Mouse (Mus musculus): Measurements from ENCODE around the gene Gucy2d.

Gucy2d gene

GRCm38 (mm10) chr7:98439956-98440466 lies at the start of gene Gucy2d:
Gene Gucy2d, plus strand, starts transcription at chr7:98440416.
- DNase-seq, result no peak

DNA sequence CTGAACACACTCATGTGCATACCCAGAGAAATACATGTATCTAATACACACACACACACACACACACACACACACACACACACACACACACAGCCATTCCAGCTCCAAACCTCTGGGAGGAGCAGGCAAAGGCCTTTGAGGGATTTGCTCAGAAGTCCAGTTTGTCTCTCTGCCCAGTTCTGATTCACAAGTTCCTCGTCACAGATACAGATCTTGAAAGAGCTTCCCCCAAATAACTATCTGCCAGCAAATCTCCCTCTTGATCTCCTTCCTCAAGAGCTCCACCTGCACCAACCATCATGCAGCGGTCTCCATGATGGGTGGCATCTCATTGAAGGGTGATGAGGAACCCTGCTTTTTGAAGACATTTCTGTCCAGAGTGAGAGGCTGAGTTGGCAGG lies 49.7 kb upstream of the Gucy2d start:
- DNase-seq, result no peak

DNA sequence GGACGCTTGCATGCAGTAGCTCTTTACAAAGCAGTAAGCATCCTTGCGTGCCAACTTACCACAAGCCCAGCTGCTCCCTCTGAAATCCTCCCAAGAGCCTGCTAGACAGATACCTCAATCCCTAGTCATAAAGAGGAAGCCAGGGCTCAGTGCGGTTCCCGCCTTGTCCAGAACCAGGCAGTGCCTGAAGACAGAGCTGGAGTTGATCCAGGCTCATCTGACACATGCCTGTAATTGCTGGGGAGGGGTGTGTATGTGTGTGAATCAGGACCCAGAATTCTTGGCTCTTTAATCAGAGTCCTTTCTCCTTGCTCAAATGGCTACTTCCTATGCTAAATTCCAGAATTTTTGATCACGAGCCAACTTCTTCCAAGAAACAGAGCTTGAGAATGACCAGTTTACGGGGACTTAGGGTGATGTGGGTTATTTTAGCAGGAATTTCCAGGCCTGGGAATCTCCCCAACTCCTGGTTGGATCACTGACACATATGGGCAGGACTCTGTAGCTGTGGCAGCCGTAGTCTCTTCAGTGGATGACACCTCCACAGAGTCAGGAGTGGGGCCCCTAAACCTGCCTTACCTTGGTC lies 48.8 kb upstream of the Gucy2d start:
- DNase-seq, result peak in 1 of 2 experiments; percentile 22

DNA sequence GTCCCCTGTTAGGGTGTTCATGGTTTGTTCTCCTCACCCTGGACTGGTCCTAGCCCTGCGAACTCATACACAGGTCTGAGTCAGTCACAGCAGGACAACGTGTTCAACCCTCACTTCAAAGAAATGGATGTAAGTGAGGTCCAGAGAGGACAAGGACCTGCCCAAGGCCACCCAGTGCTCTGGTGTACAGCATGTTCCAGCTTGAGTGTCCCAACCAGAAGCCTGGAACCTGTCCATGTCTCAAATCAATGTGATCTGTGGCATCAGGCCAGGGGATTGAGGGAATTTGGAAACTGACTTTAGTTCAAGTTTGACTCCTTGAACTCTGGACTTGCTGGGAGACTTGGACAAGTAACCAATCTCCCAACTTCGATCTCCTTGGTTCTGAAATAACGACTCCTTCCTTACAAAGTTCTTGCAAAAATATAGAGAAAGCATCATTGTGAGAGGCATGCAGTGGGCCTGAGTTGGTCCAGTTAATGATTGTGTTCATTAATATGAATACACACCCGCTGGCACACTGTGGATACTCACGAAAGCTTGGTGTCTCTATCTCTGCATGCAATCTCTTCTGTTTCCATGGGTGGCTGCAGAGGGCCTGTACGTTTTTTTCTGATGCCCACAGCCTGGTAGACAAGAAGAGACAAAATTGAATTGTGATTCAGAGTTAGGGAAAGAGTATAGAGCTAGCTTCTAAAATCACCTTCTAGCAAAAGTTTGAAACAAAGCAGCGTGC lies 47.6 kb upstream of the Gucy2d start:
- no peak for DNase-seq

DNA sequence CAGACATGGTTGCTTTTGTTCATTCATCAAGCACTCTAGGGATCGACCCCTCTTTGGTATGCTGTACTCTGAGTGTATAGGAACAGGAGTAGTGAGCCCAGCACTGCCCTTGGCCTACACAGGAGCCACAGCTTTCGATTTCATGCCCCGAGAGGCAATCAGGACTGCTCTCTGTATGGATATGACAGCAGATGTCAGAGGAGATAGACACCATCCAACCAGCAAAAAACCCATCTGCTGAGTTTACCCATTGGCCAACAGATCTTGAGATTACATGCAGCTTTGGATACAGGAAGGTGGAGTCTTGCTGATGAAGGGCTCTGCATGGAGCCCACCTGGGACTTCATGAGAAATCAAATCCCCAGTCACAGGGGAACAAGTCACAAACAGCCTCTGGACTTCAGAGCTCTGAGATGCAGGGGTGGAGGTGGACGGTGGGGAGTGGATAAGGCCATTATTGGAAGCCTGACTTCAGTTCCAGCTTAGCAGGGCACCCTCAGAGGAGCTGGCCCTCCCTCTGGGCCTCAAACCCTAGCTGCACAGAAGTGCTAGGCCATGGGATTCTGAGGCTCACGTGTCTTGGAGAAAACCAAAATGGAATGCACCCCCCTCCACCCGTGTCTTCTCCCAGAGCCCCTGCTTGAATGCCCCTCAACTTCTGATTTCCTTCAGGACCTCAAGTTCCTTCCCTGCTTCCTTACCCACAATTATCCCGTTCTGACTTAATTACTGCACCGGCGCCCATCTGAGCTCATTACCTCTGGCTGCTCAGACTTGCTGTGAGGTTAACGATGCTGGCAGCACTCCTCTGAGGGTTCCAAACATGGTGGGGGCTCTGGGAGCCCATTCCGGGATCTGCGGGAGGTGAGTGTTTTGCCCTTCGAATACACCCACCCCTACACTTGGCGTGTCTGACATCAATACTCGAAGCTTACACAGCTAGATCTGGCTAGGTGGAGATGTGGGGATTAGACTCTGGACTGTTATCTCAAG lies 37.3 kb upstream of the Gucy2d start:
- DNase-seq, result peak; percentile 54 to 56

GRCm38 (mm10) chr7:98403996-98404395 lies 36.2 kb upstream of the Gucy2d start:
- peak; percentile 73 to 79 for DNase-seq

GRCm38 (mm10) chr7:98407615-98408014 lies 32.6 kb upstream of the Gucy2d start:
- DNase-seq, result no peak

DNA sequence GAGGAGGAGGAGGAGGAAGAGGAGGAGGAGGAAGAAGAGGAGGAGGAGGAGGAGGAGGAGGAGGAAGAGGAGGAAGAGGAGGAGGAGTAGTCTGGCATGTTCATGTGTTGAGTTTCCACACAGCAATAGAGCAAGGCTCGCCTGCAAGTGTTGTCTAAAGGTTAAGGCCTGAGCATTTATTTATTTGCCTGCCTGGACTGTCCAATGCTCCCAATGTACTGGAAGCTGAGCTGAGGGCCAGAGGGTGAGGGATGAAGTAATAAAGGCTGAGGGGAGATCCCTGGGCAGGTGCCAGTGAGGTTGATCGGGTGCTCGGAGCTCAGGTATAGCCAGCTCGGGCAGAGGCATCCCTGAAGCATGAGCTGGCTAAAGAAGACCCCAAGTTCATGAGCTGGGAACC lies 27.1 kb upstream of the Gucy2d start:
- DNase-seq, result no peak

- no peak for DNase-seq
Observed at GRCm38 (mm10) chr7:98415550-98415949, 24.7 kb upstream of the Gucy2d start.

- no peak for DNase-seq
Observed at GRCm38 (mm10) chr7:98416020-98416419, 24.2 kb upstream of the Gucy2d start.

DNA sequence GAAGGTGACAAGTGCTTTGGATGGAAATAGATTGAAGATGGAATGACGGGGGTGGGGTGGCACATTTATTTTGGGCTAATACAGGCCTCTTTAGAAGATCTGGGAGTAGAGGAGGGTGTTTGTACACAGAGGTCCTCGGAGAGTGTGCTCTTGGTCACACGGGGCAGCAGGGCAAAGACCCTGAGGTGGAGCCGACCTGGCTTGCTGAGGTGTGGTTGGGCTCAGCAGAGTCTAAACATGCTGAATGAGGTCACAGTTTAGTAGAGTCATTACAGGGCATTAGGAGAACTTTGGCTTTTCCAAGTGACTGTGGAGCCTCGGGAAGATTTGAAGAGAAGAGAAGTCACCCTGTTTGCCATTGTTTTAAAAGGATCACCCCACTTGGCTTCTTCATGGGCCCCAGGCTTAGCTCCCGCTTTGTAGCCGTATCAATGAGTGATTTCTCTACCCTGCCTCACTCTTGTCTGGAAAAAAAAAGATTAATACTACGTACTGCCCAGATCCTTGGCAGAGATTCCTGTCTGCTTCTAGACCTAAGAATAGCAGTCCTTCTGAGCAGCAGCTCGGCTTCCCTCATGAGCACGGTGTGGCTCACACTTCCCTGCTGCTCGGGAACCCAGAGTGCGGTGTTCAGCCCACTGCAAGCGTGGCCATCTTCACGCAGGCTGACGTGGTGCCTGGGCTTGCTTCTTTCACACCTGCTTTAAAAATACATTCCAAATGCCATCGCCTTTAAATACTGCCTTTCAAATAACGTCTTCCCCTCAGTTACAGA lies 22.0 kb upstream of the Gucy2d start:
- DNase-seq, result peak in 1 of 2 experiments; percentile 36

DNA sequence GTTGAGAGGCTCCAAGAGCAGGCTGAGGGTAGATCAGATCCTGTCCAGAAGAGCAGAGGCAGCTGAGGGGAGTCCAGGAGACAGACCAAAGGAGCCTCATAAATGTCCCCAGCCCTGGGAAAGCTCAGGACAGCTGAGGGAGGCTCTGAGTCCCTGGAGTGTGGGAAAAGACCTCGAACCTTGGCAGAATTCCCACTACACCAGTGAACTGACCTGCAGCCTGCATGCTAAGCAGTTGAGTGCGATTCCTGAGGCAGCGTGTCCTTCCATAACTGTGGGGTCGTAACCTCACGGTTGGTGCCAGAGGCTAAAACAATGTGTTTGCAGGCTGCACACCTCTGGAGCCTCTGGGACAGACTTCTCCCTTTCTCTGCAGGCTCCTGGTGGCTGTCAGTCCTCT lies 20.9 kb upstream of the Gucy2d start:
- no peak for DNase-seq

DNA sequence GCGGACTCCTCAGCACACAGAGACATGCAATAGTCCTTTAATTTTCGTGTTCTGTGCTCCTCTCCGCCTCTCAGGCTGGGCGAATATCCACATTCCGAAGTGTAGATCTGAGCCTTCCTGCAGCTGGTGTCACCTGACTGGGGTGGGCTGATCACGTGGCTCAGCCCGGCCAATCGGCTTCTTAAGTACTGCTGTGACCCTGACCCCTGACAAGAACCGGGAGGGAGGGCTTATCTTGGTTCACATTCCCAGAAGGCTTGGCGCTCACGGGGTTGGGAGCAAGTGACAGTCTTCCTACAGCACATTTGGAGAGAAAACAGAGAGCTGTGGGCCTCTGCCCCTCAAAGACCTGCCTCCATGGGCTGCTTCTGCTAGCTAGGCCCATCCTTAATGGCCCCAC lies 16.7 kb upstream of the Gucy2d start:
- DNase-seq, result no peak

DNA sequence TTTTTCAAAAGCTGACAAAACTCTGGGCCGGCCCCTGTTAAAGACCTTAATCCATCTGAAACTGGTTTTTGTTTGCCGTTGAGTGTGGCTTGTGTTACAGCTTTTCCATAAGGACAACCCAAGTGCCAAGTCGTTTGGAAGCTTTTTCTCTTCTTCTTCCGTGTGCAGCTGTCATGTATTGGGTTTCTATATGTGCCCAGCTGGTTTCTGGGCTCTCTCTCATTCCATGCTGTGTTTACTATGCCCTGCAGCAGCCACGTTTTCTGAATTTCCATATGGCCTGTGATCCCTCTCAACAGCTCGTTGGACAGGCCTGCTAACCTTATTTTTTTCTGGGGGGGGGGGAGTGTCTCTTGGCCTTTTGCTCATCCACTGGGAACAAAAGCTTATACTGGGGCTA lies 15.8 kb upstream of the Gucy2d start:
- no peak for DNase-seq

- no peak for DNase-seq
Observed at GRCm38 (mm10) chr7:98425551-98425950, 14.7 kb upstream of the Gucy2d start.

- DNase-seq, result no peak
Observed at GRCm38 (mm10) chr7:98426641-98427040, 13.6 kb upstream of the Gucy2d start.

GRCm38 (mm10) chr7:98427115-98427835 lies 12.9 kb upstream of the Gucy2d start:
- no peak for DNase-seq

GRCm38 (mm10) chr7:98429579-98429978 lies 10.6 kb upstream of the Gucy2d start:
- no peak for DNase-seq

DNA sequence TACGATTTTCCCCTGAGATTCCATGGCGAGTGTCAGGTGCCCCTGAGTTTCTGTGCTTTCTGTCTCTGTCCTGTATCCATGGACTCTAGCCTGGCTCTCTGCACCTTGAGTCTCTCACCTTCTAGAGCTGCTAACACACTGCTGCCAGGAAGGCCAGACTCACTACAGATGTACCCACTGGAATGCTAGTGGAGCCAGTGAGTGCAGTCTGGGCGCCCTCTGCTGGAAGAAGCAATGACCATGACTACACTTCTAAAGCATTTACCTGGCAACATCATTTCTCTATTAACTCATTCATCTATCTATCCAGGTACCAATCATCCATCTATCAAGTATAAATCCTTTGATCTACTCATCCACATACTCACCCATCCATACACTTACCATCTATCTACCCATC lies 9.4 kb upstream of the Gucy2d start:
- DNase-seq, result peak; percentile 68 to 81

GRCm38 (mm10) chr7:98437629-98438028 lies 2.6 kb upstream of the Gucy2d start:
- DNase-seq, result peak; percentile 61 to 73

GRCm38 (mm10) chr7:98446873-98447272 lies 6.7 kb downstream of the Gucy2d start:
- DNase-seq, result peak in 1 of 2 experiments; percentile 29

All from cerebellum, postnatal 25 days (tissue).